In the genomic region with DNA sequence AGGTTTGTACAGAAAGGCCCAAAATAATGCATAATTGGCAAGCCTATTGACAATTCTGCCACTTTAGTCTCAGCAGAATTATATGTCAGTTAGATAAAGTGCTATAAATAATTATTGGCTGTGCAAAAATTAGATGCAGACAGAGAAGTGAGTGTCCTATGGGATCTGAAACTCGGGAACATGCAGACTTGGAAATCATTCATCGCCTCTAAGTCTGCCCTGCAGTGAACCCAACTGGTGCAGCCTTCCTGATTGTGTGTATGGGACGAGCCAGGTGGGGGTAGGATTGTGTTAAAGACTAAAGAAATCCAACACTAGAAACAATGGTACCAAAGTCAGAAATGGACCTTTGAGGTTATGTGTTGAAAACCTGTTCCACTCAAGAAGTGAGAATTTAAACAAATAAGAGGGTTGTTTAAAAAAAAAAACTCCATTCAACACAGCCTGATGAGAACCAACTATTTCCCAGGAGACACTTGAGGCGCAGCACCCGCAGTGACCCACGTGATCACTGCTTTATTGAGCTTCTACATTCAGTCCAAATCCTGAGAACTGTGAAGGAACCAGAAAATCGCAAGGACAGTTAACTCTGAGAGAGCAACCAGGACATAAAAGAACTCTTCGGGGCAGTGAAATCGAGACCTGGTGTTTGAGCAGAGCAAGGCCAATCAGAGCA, we compare ENCODE assay signal across 13 mouse cellular contexts.
"Had no signal": no experiment of that assay in that cellular context is flagged by ENCODE, and none has a peak within 500 bp of the region (broad histone marks: within the 10 kb centered on the region; RNA-seq: fewer than 3 reads in every experiment).

No protein-coding gene starts in this region.

- H3K4me3 ChIP-seq: limb, embryonic 15.5 days; liver, embryonic 12.5 days; lung, embryonic 15.5 days; midbrain, embryonic 13.5 days; neural tube, embryonic 12.5 days had no signal

- H3K27ac ChIP-seq: kidney, postnatal 0 days; limb, embryonic 15.5 days; liver, embryonic 12.5 days; lung, embryonic 15.5 days; macrophage; midbrain, embryonic 13.5 days; neural tube, embryonic 12.5 days had no signal

- H3K27me3 ChIP-seq: limb, embryonic 15.5 days; liver, embryonic 12.5 days; lung, embryonic 15.5 days; midbrain, embryonic 13.5 days; neural tube, embryonic 12.5 days had no signal

- H3K9ac ChIP-seq: limb, embryonic 15.5 days; liver, embryonic 12.5 days; lung, embryonic 15.5 days; midbrain, embryonic 13.5 days; neural tube, embryonic 12.5 days had no signal

- H3K4me2 ChIP-seq: limb, embryonic 15.5 days; liver, embryonic 12.5 days; lung, embryonic 15.5 days; midbrain, embryonic 13.5 days; neural tube, embryonic 12.5 days had no signal

- ATAC-seq: liver, embryonic 12.5 days; midbrain, embryonic 13.5 days had no signal

- H3K36me3 ChIP-seq: limb, embryonic 15.5 days; liver, embryonic 12.5 days; lung, embryonic 15.5 days; midbrain, embryonic 13.5 days; neural tube, embryonic 12.5 days had no signal

- H3K4me1 ChIP-seq: limb, embryonic 15.5 days; liver, embryonic 12.5 days; lung, embryonic 15.5 days; midbrain, embryonic 13.5 days; neural tube, embryonic 12.5 days had no signal

- H3K9me3 ChIP-seq: limb, embryonic 15.5 days; lung, embryonic 15.5 days; midbrain, embryonic 13.5 days had no signal

- DNase-seq: kidney, postnatal 36 days; layer of hippocampus, adult 9-11 months; layer of hippocampus, postnatal 36 days; lung, postnatal 14 days; thymus, adult 18-20 months; thymus, postnatal 25 days had no signal
